Mouse (Mus musculus) midbrain, embryonic 14.5 days (tissue): Measurements from ENCODE around the gene Sema6d. TPM values are rescaled to one million over a fixed set of nuclear protein-coding genes. Genes with fewer than 3 reads are reported as not detected.

Experiments used
- ATAC-seq: fragments of 200-750 bp; cut with Nextera tagmentation; 2 replicates; pipeline ENCODE4 v1.8.0; 2017; ENCODE audit warnings: moderate number of reproducible peaks, moderate library complexity; ENCODE audit not compliant: low FRiP score, low TSS enrichment
- DNase-seq: peaks from one replicate; pipeline ENCODE4 v3.0.0-alpha.2; 2015
- H3K27ac ChIP-seq: fragments of 300-500 bp; sonication (generic); replicated peaks from 2 replicates; pipeline ENCODE4 v1.5.1; 2014; ENCODE audit warnings: mild to moderate bottlenecking, low read depth, low read length, moderate library complexity
- H3K27me3 ChIP-seq: fragments of 300-500 bp; sonication (generic); 2 replicates; pipeline ENCODE4 v1.6.1; 2014; ENCODE audit warnings: low read length, control low read depth, mixed read lengths; ENCODE audit not compliant: control insufficient read depth, insufficient read depth
- H3K36me3 ChIP-seq: fragments of 300-500 bp; sonication (generic); 2 replicates; pipeline ENCODE4 v1.6.1; 2014; ENCODE audit warnings: low read length, control low read depth; ENCODE audit not compliant: control insufficient read depth, insufficient read depth
- H3K4me1 ChIP-seq: fragments of 300-500 bp; sonication (generic); 2 replicates; pipeline ENCODE4 v1.6.1; 2014; ENCODE audit warnings: mild to moderate bottlenecking, antibody characterized with exemption, low read length, control low read depth; ENCODE audit not compliant: control insufficient read depth, insufficient read depth
- H3K4me2 ChIP-seq: fragments of 300-500 bp; sonication (generic); 2 replicates; pipeline ENCODE4 v1.6.1; 2014; ENCODE audit warnings: mild to moderate bottlenecking, low read length, moderate library complexity
- H3K4me3 ChIP-seq: fragments of 300-500 bp; sonication (generic); replicated peaks from 2 replicates; pipeline ENCODE4 v1.5.1; 2014; ENCODE audit warnings: low read depth, low read length
- H3K9ac ChIP-seq: fragments of 300-500 bp; sonication (generic); replicated peaks from 2 replicates; pipeline ENCODE4 v1.6.1; 2014; ENCODE audit warnings: mild to moderate bottlenecking, low read length, moderate library complexity
- H3K9me3 ChIP-seq: fragments of 300-500 bp; sonication (generic); 2 replicates; pipeline ENCODE4 v1.6.1; 2016; ENCODE audit warnings: low read length, control low read depth, mixed read lengths; ENCODE audit not compliant: control insufficient read depth
- WGBS: fragments of 180-500 bp; shearing (Covaris S2); extraction: QIAGEN DNeasy Blood & Tissue Kit; methylation state at CpG from one replicate; pipeline ENCODE4 v1.1.7; 2014; 5-methylcytosine and 5-hydroxymethylcytosine counted together
- polyA plus RNA-seq: library from polyadenylated mRNA; unstranded; fragments of >200 nt; fragmentation: Nextera tagmentation; extraction: Ambion mirVana; gene quantifications from 2 replicates; pipeline ENCODE4 v1.2.1, GENCODE M21; 2014

Sema6d gene
- polyA plus RNA-seq, 1 experiment from 2014 or later: 24.9 TPM

DNA sequence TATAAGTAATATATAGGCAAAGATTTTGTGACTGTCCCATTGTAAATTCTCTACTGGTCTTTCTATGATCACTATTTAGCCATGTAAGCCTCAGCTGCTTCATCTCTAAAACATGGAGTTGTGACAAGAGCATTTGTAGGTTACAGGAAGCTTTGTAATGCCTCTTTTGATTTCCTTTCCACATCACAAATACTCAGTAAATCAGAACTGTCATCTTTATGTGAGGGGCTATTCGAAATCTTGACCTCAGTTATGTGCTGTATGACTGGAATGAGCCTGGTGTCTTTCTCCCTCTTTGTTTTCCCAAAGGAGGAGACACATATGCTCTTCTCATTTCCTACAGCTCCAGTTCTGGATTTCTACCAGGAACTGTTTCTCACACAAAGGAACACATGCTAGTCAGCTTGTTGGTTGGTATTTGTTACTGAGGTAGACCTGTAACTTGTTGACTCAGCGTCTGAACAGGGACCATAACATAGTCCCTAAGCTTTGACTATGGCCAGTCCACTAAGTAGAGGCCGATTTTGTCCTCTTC is 51.8 kb downstream of the Sema6d start:
- no peak overlapping the region for H3K4me3 ChIP-seq
- no peak overlapping the region for H3K9ac ChIP-seq
- no peaks in the 10 kb centered on the region for H3K4me1 ChIP-seq
- H3K27ac ChIP-seq: no peak overlapping the region
- no peaks in the 10 kb centered on the region for H3K27me3 ChIP-seq
- no peaks in the 10 kb centered on the region for H3K36me3 ChIP-seq
- WGBS: 80% methylated on average over 3 of the region's 3 CpGs
- no peaks in the 10 kb centered on the region for H3K9me3 ChIP-seq
- H3K4me2 ChIP-seq: no peak overlapping the region
- DNase-seq (no peak), ATAC-seq (no peak)

- Histone ChIP-seq H3K27me3 (no peaks in the 10 kb centered on the region), H3K4me3 (no peak overlapping the region)
- WGBS: 9% methylated on average over 1 of the region's 1 CpGs
These were observed 55.8 kb downstream of the Sema6d start for GRCm38 (mm10) chr2:124145528-124145927.

DNA sequence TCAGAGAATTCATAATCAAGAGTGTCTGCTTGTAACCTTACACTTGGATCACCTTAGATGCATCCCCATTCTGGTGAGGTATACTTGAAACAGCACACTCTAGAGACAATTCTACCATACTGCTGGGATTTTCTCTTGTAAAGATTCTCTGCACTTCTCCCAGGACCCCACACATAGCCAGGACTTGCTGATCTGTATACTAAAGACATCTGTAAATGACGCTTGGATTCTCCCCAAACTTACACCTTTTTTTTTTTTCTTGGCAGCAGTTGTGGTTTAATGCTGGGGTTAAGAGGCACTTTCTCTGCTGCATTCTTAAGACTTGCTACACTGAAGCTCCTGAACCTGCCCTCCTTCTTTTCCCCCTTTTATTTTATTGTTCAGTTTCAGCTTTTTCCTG is 68.4 kb downstream of the Sema6d start:
- H3K4me1 ChIP-seq: no peaks in the 10 kb centered on the region
- H3K27ac ChIP-seq: no peak overlapping the region
- 58% methylated on average over 1 of the region's 1 CpGs for WGBS
- ATAC-seq (no peak), DNase-seq (no peak)
- H3K9me3 ChIP-seq: no peaks in the 10 kb centered on the region
- no peak overlapping the region for H3K4me3 ChIP-seq
- no peaks in the 10 kb centered on the region for H3K27me3 ChIP-seq
- H3K36me3 ChIP-seq: no peaks in the 10 kb centered on the region
- no peak overlapping the region for H3K9ac ChIP-seq
- H3K4me2 ChIP-seq: no peak overlapping the region

More at GRCm38 (mm10) chr2:124145528-124145927, 55.8 kb downstream of the Sema6d start:
- no peak for ATAC-seq
- no peak for DNase-seq
- no peaks in the 10 kb centered on the region for H3K9me3 ChIP-seq
- H3K4me2 ChIP-seq: no peak overlapping the region
- H3K27ac ChIP-seq: no peak overlapping the region
- no peaks in the 10 kb centered on the region for H3K36me3 ChIP-seq
- no peak overlapping the region for H3K9ac ChIP-seq
- H3K4me1 ChIP-seq: no peaks in the 10 kb centered on the region

DNA sequence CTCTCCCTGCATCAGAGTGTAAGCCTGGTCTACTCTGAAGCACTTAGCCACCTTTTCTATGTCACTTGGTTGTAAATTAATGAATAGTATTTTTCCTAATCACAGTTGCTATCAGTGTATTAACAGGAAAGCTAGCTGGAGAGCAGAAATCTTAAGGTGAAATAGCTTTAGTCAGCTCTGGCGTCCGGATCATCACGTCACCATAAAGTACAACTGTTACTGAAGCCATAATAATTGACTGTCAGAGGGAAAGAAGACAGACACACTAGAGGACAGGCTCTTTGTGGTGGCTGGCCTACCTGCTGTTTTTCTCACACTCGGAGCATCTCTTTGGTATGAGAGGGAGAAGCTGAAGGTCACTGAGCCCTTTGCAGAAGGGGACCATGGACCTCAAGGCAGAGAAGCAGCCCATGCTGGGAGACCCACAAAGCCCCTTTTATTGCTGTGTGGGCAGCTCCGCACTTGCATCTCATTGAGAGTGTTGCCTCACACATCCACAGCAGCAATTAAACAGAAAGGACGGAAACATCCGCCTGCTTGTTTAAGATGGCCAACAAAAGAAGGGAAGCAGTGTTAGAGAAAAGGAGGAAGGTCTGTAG is 72.3 kb downstream of the Sema6d start:
- Histone ChIP-seq H3K9me3 (no peaks in the 10 kb centered on the region), H3K4me2 (no peak overlapping the region), H3K27ac (no peak overlapping the region; the same call in 1 of the 2 replicates), H3K36me3 (no peaks in the 10 kb centered on the region), H3K27me3 (no peaks in the 10 kb centered on the region), H3K4me1 (no peaks in the 10 kb centered on the region), H3K4me3 (no peak overlapping the region), H3K9ac (no peak overlapping the region)
- WGBS: 30% methylated on average over 7 of the region's 7 CpGs
- ATAC-seq (no peak), DNase-seq (peak; percentile 21)

GRCm38 (mm10) chr2:124168411-124168810 is 78.6 kb downstream of the Sema6d start:
- Histone ChIP-seq H3K4me3 (no peak overlapping the region), H3K36me3 (no peaks in the 10 kb centered on the region), H3K9ac (no peak overlapping the region), H3K4me2 (no peak overlapping the region), H3K27me3 (no peaks in the 10 kb centered on the region), H3K27ac (no peak overlapping the region), H3K9me3 (no peaks in the 10 kb centered on the region), H3K4me1 (peaks cover 5% of the 10 kb centered on the region; the same call in 1 of the 2 replicates)
- 96% methylated on average over 1 of the region's 1 CpGs for WGBS
- DNase-seq (no peak), ATAC-seq (no peak)

- H3K36me3 ChIP-seq: no peaks in the 10 kb centered on the region
- no peak overlapping the region for H3K4me3 ChIP-seq
- 16% methylated on average over 3 of the region's 3 CpGs for WGBS
- peaks cover 7% of the 10 kb centered on the region; the same call in 1 of the 2 replicates for H3K4me1 ChIP-seq
- no peak overlapping the region for H3K9ac ChIP-seq
- no peaks in the 10 kb centered on the region for H3K9me3 ChIP-seq
- ATAC-seq (no peak), DNase-seq (peak; percentile 28)
- H3K4me2 ChIP-seq: no peak overlapping the region
- no peaks in the 10 kb centered on the region for H3K27me3 ChIP-seq
- no peak overlapping the region for H3K27ac ChIP-seq
These were observed 81.9 kb downstream of the Sema6d start for GRCm38 (mm10) chr2:124171718-124172117.

GRCm38 (mm10) chr2:124176265-124176664 is 86.5 kb downstream of the Sema6d start:
- H3K4me3 ChIP-seq: no peak overlapping the region
- DNase-seq (peak; percentile 25), ATAC-seq (no peak)
- WGBS: 50% methylated on average over 1 of the region's 1 CpGs
- no peak overlapping the region for H3K9ac ChIP-seq
- no peaks in the 10 kb centered on the region for H3K27me3 ChIP-seq
- H3K9me3 ChIP-seq: no peaks in the 10 kb centered on the region
- H3K4me2 ChIP-seq: no peak overlapping the region
- 0 out of 2 replicates have a peak overlapping the region, but pooled peaks have one; percentile 56 for H3K27ac ChIP-seq
- H3K4me1 ChIP-seq: peaks cover 9% of the 10 kb centered on the region; the same call in 1 of the 2 replicates
- no peaks in the 10 kb centered on the region for H3K36me3 ChIP-seq

DNA sequence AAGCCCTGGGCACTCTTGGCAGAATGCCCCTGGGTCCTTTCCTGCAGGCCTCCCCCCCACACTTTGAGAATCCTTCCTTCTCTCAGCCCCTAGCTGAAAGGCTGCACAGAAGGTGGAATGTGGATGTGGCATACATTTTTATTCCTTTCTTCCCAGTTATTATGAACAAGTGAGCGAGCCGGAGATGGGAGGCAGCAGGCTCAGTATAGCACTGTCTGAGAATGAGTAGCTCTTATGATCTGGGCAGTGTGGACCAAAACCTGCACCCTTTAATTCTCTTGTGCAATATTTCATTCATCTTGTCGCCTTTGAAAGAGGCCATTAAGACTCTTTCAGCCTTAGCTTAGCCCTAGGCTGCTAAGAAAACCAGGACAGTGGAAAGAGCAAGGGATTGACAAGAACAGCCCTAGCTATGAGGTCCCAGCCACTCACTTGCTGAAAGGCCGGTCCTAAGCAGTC is 87.0 kb downstream of the Sema6d start:
- peak; percentile 47 for DNase-seq
- Histone ChIP-seq H3K27ac (peak overlapping the region; percentile 56), H3K4me2 (no peak overlapping the region), H3K4me3 (no peak overlapping the region), H3K9ac (no peak overlapping the region), H3K36me3 (no peaks in the 10 kb centered on the region), H3K9me3 (no peaks in the 10 kb centered on the region), H3K4me1 (peaks cover 7% of the 10 kb centered on the region; the same call in 1 of the 2 replicates), H3K27me3 (no peaks in the 10 kb centered on the region)
- WGBS: 47% methylated on average over 4 of the region's 4 CpGs
- peak; percentile 64; the same call in 1 of the 2 replicates for ATAC-seq

- Histone ChIP-seq H3K27ac (no peak overlapping the region), H3K36me3 (no peaks in the 10 kb centered on the region), H3K4me2 (no peak overlapping the region), H3K4me3 (no peak overlapping the region), H3K9me3 (no peaks in the 10 kb centered on the region), H3K27me3 (no peaks in the 10 kb centered on the region), H3K4me1 (no peaks in the 10 kb centered on the region), H3K9ac (no peak overlapping the region)
- ATAC-seq: no peak
- WGBS: 86% methylated on average over 2 of the region's 2 CpGs
- DNase-seq: no peak
These were observed 99.5 kb downstream of the Sema6d start for GRCm38 (mm10) chr2:124189271-124189670.
